Mouse (Mus musculus) T-helper 2 cell (primary cell): Measurements from ENCODE around the gene Med17.

ENCODE experiments used
- in situ Hi-C: fragments of 300-600 bp; cut with MboI, MseI; formaldehyde crosslinking; loops from one replicate; pipeline ENCODE4 v1.15.1; 2025; ENCODE audit warnings: high pct_unique_total_duplicates

Gene Med17

DNA sequence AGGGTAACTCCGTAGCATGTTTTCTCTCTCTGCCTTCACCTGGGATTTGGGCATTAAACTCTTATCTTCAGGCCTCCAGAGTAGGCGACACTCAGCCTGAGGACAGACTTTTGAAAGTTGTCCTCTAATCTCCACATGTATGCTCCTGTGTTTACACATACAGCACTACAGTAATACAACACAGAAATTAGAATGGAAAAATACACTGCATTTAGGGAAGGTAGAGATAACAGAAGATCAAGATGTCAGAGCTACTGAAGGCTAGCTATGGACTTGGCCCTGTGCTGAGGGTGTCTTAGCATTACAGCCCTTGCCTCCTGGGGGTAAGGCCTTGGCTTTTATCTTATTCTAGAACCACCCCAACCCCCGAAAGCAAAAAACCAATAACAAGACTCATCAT lies 8.7 kb upstream of the Med17 start:
- in situ Hi-C loops, result loop anchor here (10.0 kb wide), 1 partner anchor 254 kb away; no protein-coding TSS in a partner anchor

DNA sequence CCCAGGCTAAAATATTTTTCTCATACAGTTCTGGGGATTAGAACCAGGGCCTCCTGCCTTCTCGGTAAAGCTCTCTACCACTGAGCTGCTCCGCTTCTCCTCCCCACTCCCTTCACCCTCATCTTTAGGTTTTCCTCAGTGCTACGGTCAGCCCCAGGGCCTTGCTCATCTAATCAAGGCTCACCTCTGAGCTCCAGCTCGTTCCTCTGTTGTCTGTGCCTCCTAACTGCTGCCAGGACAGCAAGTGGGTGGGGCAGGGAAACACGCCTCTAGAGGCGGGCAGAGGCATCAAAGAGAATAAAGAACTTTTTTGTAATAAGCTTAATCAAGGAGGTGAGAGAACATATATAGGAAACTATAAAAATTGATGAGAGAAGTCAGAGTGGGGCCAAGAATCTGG lies 8.1 kb upstream of the Med17 start:
- in situ Hi-C loops, result loop anchor here (10.0 kb wide), 1 partner anchor 253 kb away; no protein-coding TSS in a partner anchor

DNA sequence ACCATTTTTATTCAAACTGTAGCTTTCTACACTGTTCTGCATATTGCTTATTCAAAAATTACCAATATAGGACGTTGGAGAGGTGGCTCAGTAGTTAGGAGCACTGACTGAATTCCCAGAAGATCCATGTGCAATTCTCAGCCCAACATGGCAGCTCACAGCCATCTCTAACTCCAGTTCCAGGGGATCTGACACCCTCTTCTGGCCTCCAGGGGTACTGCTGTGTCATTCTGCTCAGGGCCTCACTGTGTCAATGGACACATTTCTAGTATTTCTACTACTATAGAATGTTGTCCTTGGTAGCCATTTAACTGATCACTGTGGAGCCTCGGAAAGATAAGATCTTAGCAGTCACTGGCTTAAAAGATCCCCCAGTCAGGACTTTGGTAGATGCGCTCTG lies 5.7 kb upstream of the Med17 start:
- in situ Hi-C loops, result loop anchor here (10.0 kb wide), 1 partner anchor 251 kb away; no protein-coding TSS in a partner anchor

DNA sequence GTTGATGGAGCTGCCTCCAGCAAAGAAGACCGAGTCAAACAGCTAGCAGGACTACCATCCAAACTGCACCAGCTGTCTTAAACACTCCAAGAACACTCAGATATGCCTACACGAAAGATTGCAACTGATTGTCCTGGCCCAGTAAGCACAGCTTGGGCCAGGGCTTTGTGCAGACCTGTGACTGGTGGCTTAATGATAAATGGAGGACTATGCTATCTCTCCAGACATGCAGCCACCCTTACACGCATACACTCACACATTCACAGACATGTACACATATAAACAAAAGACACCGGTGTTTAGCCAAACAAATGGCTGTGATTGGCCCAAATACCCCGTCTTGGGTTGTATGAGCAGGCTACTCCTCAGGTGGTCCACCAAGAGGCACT lies 754 bp upstream of the Med17 start:
- in situ Hi-C loops, result loop anchor here (10.0 kb wide), 1 partner anchor 246 kb away; no protein-coding TSS in a partner anchor

DNA sequence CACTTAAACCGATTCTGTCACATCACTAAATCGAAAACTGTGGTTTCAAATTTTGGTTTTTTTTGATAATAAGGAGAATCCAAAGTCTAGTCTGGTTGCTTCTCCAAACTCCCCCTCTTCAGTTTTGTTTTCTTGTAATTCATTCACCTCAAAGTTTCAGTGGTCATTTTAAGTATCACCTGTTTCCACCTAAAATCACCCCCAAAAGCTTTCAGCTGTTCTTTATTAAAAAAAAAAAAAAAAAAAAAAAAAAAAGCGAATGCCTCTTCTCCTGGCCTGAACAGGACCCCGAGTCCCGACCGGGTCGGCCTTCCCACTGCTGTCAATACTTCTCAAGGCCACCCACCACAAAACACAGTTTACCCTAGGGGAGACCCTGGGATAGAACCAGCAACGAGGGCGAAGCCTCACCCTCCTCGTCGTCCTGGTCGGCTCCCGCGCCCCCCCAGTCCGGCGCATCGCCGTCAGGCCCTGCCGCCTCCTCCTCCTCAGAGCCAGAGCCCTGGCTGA lies 537 bp downstream of the Med17 start:
- in situ Hi-C loops, result no loop called here

DNA sequence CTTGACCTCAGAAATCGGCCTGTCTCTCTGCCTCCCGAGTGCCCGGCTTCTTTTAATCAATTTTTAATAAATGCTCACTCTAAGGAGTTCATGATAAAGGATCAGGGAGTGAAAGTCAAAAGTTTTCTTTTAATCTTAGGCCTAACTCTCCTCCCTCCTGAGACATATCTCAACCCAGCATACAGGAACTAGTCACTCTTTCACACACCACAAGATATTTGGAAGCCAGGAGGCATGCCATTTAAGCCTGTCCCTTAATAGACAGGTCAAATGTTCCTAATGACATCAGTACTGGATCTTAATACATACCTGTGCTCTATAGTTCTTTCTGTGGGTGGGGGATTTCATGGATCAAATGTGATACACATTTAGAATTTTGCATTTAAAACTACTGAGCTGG lies 1.4 kb downstream of the Med17 start:
- in situ Hi-C loops, result no loop called here

DNA sequence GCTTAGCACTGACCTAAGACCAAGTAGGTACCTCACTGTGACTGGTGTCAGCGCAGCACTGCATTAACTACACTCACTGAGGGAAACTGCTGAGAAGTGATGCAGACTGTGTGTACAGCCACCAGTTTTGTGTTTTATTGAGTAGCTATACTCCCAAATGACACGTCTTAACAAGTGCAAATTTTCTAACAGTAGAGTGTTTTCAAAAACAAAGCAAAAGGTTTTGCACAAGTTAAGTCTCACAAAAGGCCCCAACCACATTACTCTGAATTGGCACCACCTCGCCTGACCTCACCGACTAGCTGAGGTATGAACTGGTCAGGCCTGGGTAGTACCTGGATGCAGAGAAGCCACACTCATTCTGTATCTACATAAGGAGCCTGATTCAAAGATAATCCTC lies 2.9 kb downstream of the Med17 start:
- in situ Hi-C loops, result no loop called here

DNA sequence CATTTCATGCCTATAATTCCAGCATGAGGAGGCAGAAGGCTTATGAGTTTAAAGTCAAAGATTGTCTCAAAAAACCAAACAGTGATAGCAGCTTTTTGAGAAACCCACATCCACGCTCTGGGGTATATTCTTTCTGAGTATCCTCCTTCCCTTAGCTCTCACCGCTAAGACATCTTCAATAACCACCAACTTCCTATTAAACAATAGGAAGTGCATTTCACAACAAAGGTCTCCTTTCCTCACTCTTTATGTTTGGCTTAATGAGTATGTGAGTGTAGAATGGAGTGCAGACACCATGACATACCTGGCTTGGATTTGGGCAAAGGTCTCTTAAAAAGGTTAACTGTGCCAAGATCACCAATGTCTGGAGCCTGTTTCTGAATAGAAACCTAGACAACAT lies 5.8 kb downstream of the Med17 start:
- in situ Hi-C loops, result no loop called here

DNA sequence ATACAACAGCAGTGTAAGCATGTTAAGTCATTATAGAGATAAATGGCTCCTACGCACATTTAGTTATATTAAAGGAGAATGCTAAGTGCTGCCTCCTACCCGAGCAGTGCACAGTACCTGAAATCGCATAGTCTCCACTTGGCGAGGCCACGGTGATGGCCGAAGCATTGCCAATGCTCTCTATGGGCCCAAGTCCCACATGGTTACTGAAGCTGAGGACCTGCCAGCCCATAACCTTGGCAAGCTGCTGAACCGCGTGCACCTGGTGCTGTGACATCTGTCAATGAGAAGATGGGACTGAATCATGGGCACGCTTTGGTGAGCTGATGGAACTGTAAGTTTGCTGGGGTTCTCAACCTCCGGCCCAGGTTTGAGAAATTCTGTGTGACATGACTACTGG lies 16.2 kb downstream of the Med17 start:
- in situ Hi-C loops, result loop anchor here (10.0 kb wide), 1 partner anchor 459 kb away; no protein-coding TSS in a partner anchor

DNA sequence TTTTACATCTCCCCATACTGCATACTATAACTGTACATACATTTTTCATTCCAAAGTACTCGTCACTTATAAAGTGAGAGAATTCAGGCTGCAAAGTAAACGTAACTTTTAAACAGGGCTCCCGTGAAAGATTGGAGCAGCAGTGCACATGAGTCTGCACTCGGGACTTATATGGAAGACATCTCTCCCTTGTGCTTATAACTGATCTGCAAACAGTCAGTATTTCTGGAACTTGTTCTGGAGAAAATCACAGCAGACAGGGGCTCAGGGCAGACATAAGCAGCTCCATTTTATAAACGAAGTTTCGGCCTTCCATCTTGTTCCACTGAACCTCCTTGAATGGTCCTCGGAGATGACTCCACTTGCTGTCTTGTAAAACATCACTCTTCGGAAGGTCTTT lies 17.8 kb downstream of the Med17 start:
- in situ Hi-C loops, result loop anchor here (10.0 kb wide), 1 partner anchor 457 kb away; no protein-coding TSS in a partner anchor

DNA sequence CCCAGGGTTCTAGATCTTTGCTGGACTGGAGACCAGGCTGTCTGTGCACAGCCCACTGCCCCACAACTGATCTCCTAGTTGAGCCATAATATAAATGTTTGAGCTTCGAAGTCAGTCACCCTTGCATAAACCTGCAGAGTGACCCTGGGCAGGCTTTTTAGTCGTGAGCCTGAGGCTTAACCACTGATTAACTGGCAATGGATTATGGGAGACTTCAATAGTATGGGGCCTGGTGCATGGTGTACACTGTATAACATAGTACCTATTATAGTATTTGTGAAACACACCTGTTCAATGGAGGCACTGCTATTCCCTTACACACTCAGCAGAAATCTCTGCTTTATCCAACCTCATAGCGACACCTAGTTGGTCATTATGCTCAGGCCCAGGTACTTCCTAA lies 23.5 kb downstream of the Med17 start:
- in situ Hi-C loops, result no loop called here

DNA sequence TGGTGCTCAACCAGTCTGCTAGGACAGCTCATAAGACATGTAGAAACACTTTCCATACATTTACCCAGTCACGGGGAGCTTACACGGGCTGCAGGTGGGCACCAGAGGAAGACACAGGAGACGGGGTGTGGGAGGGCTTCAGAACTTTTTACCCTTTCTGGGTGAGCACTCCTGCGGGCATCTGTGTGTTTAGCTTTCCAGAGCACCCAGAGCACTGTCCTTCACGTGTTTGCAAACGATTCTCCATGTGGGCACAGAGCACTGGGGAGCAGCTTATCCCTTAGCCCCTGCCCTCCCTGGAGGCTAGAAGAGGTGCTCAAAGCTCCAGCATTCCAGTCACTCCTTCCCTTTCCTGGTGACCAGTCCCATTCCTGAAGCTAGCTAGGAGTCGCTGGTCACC lies 25.2 kb downstream of the Med17 start:
- in situ Hi-C loops, result no loop called here

DNA sequence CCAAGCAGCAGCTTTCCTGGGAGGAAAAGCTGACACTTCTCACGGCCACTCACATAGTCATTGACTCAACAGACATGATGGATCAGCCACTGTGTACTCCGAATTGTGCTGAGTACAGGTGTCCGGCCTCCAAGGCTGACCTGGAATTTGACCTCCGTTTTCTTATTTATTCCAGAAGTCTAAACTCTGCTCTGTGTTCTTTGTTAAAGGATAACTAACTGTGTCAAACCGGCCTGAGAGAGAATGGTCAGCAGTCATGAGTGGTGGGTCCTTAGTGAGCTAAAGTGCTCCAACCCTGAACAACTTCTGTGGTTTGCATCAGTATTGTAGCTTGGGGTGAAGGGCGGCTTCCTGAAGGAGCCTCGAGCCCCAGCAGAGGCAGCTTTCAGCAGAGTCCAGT lies 27.5 kb downstream of the Med17 start:
- in situ Hi-C loops, result no loop called here

DNA sequence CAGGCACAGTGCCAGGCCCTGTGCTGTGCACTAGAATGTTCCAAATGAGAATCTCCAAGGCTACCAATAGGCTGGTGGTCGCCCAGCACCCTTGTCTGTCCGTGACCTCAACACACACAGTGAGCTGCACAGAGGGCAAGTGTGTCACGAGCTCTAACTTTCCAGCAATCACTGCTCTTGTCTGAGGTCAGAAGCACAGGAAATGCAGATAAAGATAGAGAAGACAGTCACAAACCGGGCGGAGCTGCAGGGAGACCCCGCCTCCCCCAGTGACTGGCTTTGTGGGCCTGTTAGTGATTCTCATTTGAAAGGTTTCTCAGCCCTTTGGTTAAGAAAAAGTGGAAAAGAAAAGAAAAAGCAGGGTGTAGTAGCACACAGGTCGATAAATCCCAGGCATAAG lies 29.4 kb downstream of the Med17 start:
- in situ Hi-C loops, result no loop called here

DNA sequence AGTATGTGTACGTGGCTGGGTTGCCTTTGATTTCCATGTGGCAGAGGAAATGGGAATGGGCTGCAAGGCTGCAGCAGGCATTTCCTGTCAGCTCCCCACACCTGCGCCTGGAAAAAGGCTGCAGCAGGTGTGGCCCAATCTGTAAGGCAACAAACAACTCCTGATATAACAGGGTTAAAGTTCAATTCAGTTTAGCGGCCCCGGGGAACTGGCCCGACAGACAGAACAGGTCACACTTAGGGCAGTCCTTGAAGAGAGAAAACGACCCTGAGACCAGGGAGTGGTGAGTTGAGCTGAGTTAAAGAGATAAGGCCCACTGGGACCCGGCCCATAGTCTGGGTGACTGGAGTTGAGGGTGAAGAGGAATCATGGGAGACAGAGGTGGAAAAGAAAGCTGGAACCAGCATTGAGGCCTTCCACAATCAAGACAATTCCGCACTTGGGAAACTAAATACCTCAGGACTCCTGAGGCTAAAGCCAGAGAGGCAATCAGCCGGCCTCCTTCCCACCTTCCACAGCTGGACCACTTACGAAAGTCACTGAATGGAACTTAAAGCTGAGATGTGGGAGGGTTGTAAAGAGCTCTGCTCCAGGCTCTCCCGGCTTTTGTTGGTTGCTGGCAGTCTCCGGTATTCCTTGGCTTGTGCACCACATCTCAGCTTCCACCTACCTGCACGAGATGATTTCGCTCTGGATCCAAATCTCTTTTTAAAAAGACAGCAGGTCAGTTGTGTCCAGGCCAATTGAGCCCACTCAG lies 34.2 kb downstream of the Med17 start:
- in situ Hi-C loops, result no loop called here

DNA sequence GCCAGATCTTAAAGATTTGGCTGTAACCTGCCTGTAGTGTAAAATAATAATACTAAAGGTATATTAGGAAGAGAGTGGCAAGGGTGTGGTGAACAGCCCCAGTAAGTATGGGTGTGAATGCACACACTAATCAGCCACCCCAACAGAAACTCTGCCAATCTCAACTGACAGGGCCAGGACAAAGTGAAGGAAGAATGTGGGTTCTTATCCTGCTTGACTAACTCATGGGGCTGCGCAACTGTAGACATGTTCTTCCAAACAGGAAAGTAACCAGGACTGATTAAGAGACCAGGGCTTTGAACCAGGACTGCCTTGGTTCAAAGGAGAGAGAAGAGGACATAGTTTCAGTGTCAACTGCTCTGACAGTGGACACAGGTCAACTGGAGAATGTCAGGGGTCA lies 37.6 kb downstream of the Med17 start:
- in situ Hi-C loops, result no loop called here

DNA sequence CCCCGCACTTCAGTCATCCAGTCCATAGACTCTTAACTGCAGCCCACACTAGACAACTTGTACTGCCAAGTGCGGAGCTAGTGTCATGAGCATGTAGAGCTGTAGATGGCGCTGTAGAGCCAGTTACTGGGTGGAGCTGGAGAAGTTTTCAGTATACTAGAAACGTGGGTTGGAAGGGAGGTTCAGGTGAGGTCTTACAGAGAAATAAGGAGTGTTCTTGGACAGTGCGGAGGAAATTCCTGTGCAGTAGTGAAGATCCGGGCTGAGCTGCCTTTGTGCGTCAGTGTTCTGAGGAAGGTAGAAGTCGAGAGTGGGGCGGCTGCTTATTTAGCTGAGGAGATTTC lies 38.2 kb downstream of the Med17 start:
- in situ Hi-C loops, result no loop called here

DNA sequence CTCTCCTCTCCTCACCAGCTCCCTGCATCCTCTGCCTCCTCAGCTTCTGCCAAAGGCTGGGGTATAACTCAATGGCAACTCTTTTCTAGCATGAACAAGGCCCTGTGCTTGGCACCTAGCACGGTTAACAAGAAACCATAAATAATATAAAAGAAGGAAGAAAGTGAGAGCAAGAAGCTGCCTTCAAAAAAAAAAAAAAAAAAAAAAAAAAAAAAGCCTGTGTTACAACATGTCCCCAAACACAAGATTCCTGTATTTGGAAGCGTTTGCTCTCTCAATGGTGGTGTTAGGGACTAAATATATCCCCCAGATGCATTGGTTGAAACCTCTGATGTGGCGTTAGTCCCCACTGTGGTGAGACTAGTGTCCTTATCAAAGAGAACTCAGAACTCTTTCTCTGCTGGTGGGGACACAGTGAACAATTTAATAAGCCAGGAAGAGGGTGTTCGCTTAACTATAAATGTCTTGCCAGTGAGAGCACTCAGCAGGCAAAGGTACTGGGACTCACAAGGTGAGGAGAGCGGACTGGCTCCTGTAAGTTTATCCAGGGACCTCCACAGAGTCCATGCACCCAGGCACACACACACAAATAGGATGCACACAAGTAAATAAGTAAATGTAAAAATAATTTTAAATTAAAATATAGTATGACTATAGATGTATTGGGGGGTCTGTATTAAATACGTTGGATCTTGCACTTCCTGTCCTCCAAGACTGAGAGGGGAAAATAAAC lies 38.7 kb downstream of the Med17 start:
- in situ Hi-C loops, result no loop called here

DNA sequence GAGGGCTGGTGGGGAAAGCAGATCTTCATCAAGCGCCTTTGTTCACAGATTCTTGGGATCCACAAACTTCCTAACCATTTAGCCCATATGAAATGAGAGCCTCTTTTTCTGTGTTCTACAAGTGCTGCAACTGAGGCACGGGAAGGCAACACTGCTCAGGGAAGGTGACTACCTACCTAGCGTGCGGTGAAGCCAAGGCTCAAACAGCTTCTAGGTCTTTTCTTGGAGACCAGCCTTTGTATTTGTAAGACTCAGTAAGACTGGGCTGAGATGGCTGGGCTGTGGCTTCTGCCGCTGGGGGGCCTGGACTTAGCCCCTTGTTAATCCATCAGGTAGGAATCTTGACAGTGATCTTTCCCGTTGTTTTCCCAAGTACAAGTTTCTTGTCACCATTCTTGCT lies 39.7 kb downstream of the Med17 start:
- in situ Hi-C loops, result no loop called here

DNA sequence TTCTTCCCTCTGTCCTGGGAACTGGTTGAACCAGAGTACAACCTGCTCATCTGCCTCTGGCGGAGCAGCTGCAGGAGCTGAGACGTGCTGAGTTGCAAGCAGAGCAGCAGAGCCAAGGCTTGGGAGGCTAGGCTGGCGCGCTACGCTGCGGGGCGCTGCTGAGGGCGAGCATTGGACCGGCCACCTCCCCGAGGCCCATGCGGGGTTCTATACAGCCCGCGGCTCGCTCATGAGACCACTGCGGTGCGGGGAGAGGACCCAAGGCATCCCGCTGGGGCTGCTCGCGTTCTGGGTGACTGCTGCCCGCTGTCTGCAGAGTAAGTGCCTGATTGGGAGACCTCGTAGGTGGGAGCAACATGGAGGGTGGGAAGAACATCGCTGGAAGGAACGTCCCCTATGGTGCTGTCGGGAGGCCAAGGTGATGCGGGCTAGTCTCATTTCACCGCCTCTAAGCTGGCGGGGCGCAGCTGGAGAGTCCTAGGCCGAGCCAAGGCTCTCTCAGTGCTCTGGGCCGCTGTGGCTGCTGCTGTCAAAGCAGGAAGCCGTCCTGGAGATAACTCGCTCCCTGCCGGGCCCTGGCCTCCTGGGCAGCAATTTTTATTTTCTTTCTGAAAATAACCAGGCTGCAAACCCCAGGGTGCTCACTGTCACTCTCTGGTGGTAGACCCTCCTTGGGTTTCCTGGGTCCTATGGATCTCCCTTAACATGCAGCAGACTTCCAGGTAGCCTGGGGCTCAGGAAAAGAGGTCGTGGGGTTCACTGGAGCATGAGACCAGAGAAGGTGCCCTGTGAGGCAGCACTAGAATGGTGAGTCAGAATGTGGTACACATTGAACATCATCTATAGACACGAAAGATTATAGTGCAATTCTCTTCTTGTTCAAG lies 40.4 kb downstream of the Med17 start, which contains the start of gene Vstm5:
TSS of gene Vstm5 (plus strand) at position 4 of the 884 bp plus-strand sequence.
- in situ Hi-C loops, result no loop called here

DNA sequence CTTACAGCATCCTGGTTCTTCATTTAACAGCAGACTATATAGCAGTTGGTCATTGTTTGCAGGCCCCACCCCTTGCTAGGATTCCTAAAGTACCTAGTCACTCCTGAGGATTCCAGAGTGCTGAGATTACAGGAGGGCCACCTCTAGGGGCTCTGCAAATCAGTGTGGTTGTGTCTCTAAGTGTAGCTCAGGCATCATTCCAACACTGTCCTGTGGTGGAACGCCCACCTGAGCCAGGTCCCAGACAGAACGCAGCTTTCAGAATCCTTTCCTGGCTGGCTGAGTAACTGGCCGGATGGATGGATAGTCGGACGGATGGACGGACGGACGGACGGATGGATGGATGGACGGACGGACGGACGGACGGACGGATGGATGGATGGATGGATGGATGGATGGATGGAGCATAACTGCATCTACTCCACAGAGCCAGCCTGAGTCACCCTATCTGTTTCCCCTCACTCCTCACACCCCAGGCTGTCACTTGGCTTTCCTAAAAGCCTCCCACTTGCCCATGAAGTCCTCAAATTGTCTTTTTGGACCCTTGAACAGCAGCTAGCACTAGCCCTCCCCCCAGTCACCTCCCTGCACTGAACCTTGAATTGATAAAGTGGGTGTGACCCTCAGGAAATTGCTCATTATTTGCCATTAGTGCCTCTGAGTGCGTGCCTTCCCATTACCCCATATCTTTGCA lies 41.3 kb downstream of the Med17 start:
- in situ Hi-C loops, result no loop called here
